Mouse (Mus musculus) hindbrain, embryonic 11.5 days (tissue): ENCODE measurements around the gene Tdrkh. TPM values are rescaled to one million over a fixed set of nuclear protein-coding genes. Genes with fewer than 3 reads are reported as not detected.

Experiments used
- ATAC-seq: fragments of 200-750 bp; cut with Nextera tagmentation; 2 replicates; pipeline ENCODE4 v1.8.0; 2017; ENCODE audit warnings: mild to moderate bottlenecking, moderate TSS enrichment, moderate library complexity; ENCODE audit not compliant: low FRiP score
- DNase-seq: peaks from one replicate; pipeline ENCODE4 v3.0.0-alpha.2; 2015; ENCODE audit warnings: low spot score
- H3K27ac ChIP-seq: fragments of 300-500 bp; sonication (generic); 2 replicates; pipeline ENCODE4 v1.5.1; 2014; ENCODE audit warnings: mild to moderate bottlenecking, low read depth, low read length
- H3K27me3 ChIP-seq: fragments of 300-500 bp; sonication (generic); 2 replicates; pipeline ENCODE4 v1.6.1; 2014; ENCODE audit warnings: mild to moderate bottlenecking, low read length, moderate library complexity, mixed read lengths; ENCODE audit not compliant: control insufficient read depth, insufficient read depth
- H3K36me3 ChIP-seq: fragments of 300-500 bp; sonication (generic); 2 replicates; pipeline ENCODE4 v1.6.1; 2014; ENCODE audit warnings: mild to moderate bottlenecking, low read length, moderate library complexity, mixed read lengths; ENCODE audit not compliant: control insufficient read depth, insufficient read depth
- H3K4me1 ChIP-seq: fragments of 300-500 bp; sonication (generic); replicated peaks from 2 replicates; pipeline ENCODE4 v1.6.1; 2014; ENCODE audit warnings: low read length, mixed read lengths; ENCODE audit not compliant: control insufficient read depth, insufficient read depth
- H3K4me2 ChIP-seq: fragments of 300-500 bp; sonication (generic); replicated peaks from 2 replicates; pipeline ENCODE4 v1.6.1; 2014; ENCODE audit warnings: mild to moderate bottlenecking, low read depth, low read length
- H3K4me3 ChIP-seq: fragments of 300-500 bp; sonication (generic); 2 replicates; pipeline ENCODE4 v1.5.1; 2014; ENCODE audit warnings: low read depth, low read length
- H3K9ac ChIP-seq: fragments of 300-500 bp; sonication (generic); 2 replicates; pipeline ENCODE4 v1.6.1; 2014; ENCODE audit warnings: low read depth, low read length
- H3K9me3 ChIP-seq: fragments of 300-500 bp; sonication (generic); 2 replicates; pipeline ENCODE4 v1.6.1; 2016; ENCODE audit warnings: low read length; ENCODE audit not compliant: control insufficient read depth
- WGBS: fragments of 180-500 bp; shearing (Covaris S2); extraction: QIAGEN DNeasy Blood & Tissue Kit; methylation state at CpG from one replicate; pipeline ENCODE4 v1.1.7; 2014; 5-methylcytosine and 5-hydroxymethylcytosine counted together
- polyA plus RNA-seq: library from polyadenylated mRNA; unstranded; fragments of >200 nt; fragmentation: Nextera tagmentation; extraction: Ambion mirVana; gene quantifications from 2 replicates; pipeline ENCODE4 v1.2.1, GENCODE M21; 2014

The Tdrkh gene
- polyA plus RNA-seq, 1 experiment from 2014 or later: 58.7 TPM

GRCm38 (mm10) chr3:94379831-94380510 lies 33.1 kb upstream of the Tdrkh start:
- 23% methylated on average over 9 of the region's 9 CpGs for WGBS

GRCm38 (mm10) chr3:94382308-94382707 lies 30.8 kb upstream of the Tdrkh start:
- no peaks in the 10 kb centered on the region for H3K36me3 ChIP-seq
- DNase-seq (no peak), ATAC-seq (no peak)
- no peak overlapping the region for H3K9ac ChIP-seq
- no peak overlapping the region for H3K4me2 ChIP-seq
- no peaks in the 10 kb centered on the region for H3K9me3 ChIP-seq
- H3K27me3 ChIP-seq: no peaks in the 10 kb centered on the region
- 80% methylated on average over 5 of the region's 5 CpGs for WGBS
- H3K4me1 ChIP-seq: no peaks in the 10 kb centered on the region
- no peak overlapping the region for H3K27ac ChIP-seq
- H3K4me3 ChIP-seq: no peak overlapping the region

More at GRCm38 (mm10) chr3:94379831-94380510, 33.1 kb upstream of the Tdrkh start:
- H3K27ac ChIP-seq: no peak overlapping the region
- DNase-seq (no peak), ATAC-seq (no peak)
- no peak overlapping the region for H3K4me2 ChIP-seq
- H3K4me3 ChIP-seq: no peak overlapping the region
- no peak overlapping the region for H3K9ac ChIP-seq
- H3K4me1 ChIP-seq: no peaks in the 10 kb centered on the region; the same call in 1 of the 2 replicates
- no peaks in the 10 kb centered on the region for H3K9me3 ChIP-seq
- no peaks in the 10 kb centered on the region for H3K27me3 ChIP-seq
- no peaks in the 10 kb centered on the region for H3K36me3 ChIP-seq

- 64% methylated on average over 3 of the region's 3 CpGs for WGBS
Measured at GRCm38 (mm10) chr3:94383476-94383875, 29.6 kb upstream of the Tdrkh start.

GRCm38 (mm10) chr3:94386671-94387070 lies 26.4 kb upstream of the Tdrkh start:
- Histone ChIP-seq H3K4me1 (no peaks in the 10 kb centered on the region), H3K27me3 (no peaks in the 10 kb centered on the region), H3K4me2 (no peak overlapping the region), H3K9me3 (no peaks in the 10 kb centered on the region), H3K9ac (no peak overlapping the region), H3K36me3 (no peaks in the 10 kb centered on the region), H3K4me3 (no peak overlapping the region), H3K27ac (no peak overlapping the region)
- WGBS: 67% methylated on average over 4 of the region's 4 CpGs
- ATAC-seq (no peak), DNase-seq (no peak)

More at GRCm38 (mm10) chr3:94383476-94383875, 29.6 kb upstream of the Tdrkh start:
- DNase-seq (no peak), ATAC-seq (no peak)
- H3K9me3 ChIP-seq: no peaks in the 10 kb centered on the region
- H3K27ac ChIP-seq: no peak overlapping the region
- no peak overlapping the region for H3K4me2 ChIP-seq
- no peaks in the 10 kb centered on the region for H3K4me1 ChIP-seq
- no peak overlapping the region for H3K9ac ChIP-seq
- no peak overlapping the region for H3K4me3 ChIP-seq
- no peaks in the 10 kb centered on the region for H3K27me3 ChIP-seq
- H3K36me3 ChIP-seq: no peaks in the 10 kb centered on the region

GRCm38 (mm10) chr3:94387391-94387790 lies 25.7 kb upstream of the Tdrkh start:
- Histone ChIP-seq H3K27me3 (no peaks in the 10 kb centered on the region), H3K27ac (no peak overlapping the region), H3K9me3 (no peaks in the 10 kb centered on the region), H3K9ac (no peak overlapping the region), H3K4me1 (no peaks in the 10 kb centered on the region), H3K36me3 (no peaks in the 10 kb centered on the region), H3K4me2 (no peak overlapping the region), H3K4me3 (no peak overlapping the region)
- ATAC-seq (no peak), DNase-seq (no peak)
- WGBS: 91% methylated on average over 10 of the region's 10 CpGs

- Histone ChIP-seq H3K9me3 (no peaks in the 10 kb centered on the region), H3K9ac (no peak overlapping the region), H3K4me2 (no peak overlapping the region), H3K4me1 (no peaks in the 10 kb centered on the region), H3K36me3 (no peaks in the 10 kb centered on the region), H3K27me3 (no peaks in the 10 kb centered on the region), H3K4me3 (no peak overlapping the region), H3K27ac (no peak overlapping the region)
- 84% methylated on average over 5 of the region's 5 CpGs for WGBS
- ATAC-seq (no peak), DNase-seq (no peak)
Measured at GRCm38 (mm10) chr3:94388047-94388446, 25.0 kb upstream of the Tdrkh start.

GRCm38 (mm10) chr3:94389420-94389819 lies 23.7 kb upstream of the Tdrkh start:
- no peaks in the 10 kb centered on the region for H3K36me3 ChIP-seq
- ATAC-seq: no peak
- no peak overlapping the region for H3K9ac ChIP-seq
- no peak overlapping the region for H3K4me3 ChIP-seq
- H3K9me3 ChIP-seq: no peaks in the 10 kb centered on the region
- no peak overlapping the region for H3K4me2 ChIP-seq
- DNase-seq: no peak
- no peak overlapping the region for H3K27ac ChIP-seq
- 95% methylated on average over 16 of the region's 16 CpGs for WGBS
- no peaks in the 10 kb centered on the region for H3K4me1 ChIP-seq
- no peaks in the 10 kb centered on the region for H3K27me3 ChIP-seq

GRCm38 (mm10) chr3:94391001-94391400 lies 22.1 kb upstream of the Tdrkh start:
- H3K4me1 ChIP-seq: no peaks in the 10 kb centered on the region

GRCm38 (mm10) chr3:94392128-94392527 lies 20.9 kb upstream of the Tdrkh start:
- DNase-seq: no peak
- Histone ChIP-seq H3K4me2 (no peak overlapping the region), H3K9me3 (no peaks in the 10 kb centered on the region), H3K27ac (no peak overlapping the region), H3K4me3 (no peak overlapping the region), H3K36me3 (no peaks in the 10 kb centered on the region), H3K9ac (no peak overlapping the region), H3K4me1 (no peaks in the 10 kb centered on the region), H3K27me3 (no peaks in the 10 kb centered on the region)
- 84% methylated on average over 2 of the region's 2 CpGs for WGBS
- ATAC-seq: no peak

More at GRCm38 (mm10) chr3:94391001-94391400, 22.1 kb upstream of the Tdrkh start:
- no peaks in the 10 kb centered on the region for H3K36me3 ChIP-seq
- no peak overlapping the region for H3K4me3 ChIP-seq
- WGBS: 80% methylated on average over 5 of the region's 5 CpGs
- no peaks in the 10 kb centered on the region for H3K27me3 ChIP-seq
- no peak overlapping the region for H3K27ac ChIP-seq
- H3K4me2 ChIP-seq: no peak overlapping the region
- H3K9me3 ChIP-seq: no peaks in the 10 kb centered on the region
- H3K9ac ChIP-seq: no peak overlapping the region
- ATAC-seq: no peak
- no peak for DNase-seq
